Mouse (Mus musculus) forebrain, embryonic 14.5 days (tissue): ENCODE measurements at regions not wholly inside any gene's neighbourhood (a gene's known extent, or its start where the extent isn't known, plus 50 kb on each side); places are given as distances from the start of the nearest gene placed in this dataset.
A peak's percentile ranks its signal among the peaks of the same experiment; 100 is the strongest.

Experiments used
- ATAC-seq: fragments of 200-750 bp; cut with Nextera tagmentation; 2 replicates; pipeline ENCODE4 v1.8.0; 2017; ENCODE audit warnings: mild to moderate bottlenecking, moderate library complexity
- DNase-seq: peaks from one replicate; pipeline ENCODE4 v3.0.0-alpha.2; 2015; ENCODE audit warnings: low spot score
- H3K27ac ChIP-seq: fragments of 300-500 bp; sonication (generic); 2 replicates; pipeline ENCODE4 v1.5.1; 2014; ENCODE audit warnings: low read depth, mild to moderate bottlenecking, control low read depth, low read length, moderate library complexity
- H3K27me3 ChIP-seq: fragments of 300-500 bp; sonication (generic); replicated peaks from 2 replicates; pipeline ENCODE4 v1.6.1; 2014; ENCODE audit warnings: low read length, control low read depth, mixed read lengths; ENCODE audit not compliant: control insufficient read depth, insufficient read depth
- H3K36me3 ChIP-seq: fragments of 300-500 bp; sonication (generic); 2 replicates; pipeline ENCODE4 v1.6.1; 2014; ENCODE audit warnings: low read length, control low read depth; ENCODE audit not compliant: control insufficient read depth, insufficient read depth
- H3K4me1 ChIP-seq: fragments of 300-500 bp; sonication (generic); 2 replicates; pipeline ENCODE4 v1.6.1; 2014; ENCODE audit warnings: antibody characterized with exemption, low read length, control low read depth; ENCODE audit not compliant: control insufficient read depth, insufficient read depth
- H3K4me2 ChIP-seq: fragments of 300-500 bp; sonication (generic); 2 replicates; pipeline ENCODE4 v1.6.1; 2014; ENCODE audit warnings: mild to moderate bottlenecking, control low read depth, low read length
- H3K4me3 ChIP-seq: fragments of 300-500 bp; sonication (generic); 2 replicates; pipeline ENCODE4 v1.5.1; 2014; ENCODE audit warnings: low read depth, low read length, control low read depth
- H3K9ac ChIP-seq: fragments of 300-500 bp; sonication (generic); 2 replicates; pipeline ENCODE4 v1.6.1; 2014; ENCODE audit warnings: mild to moderate bottlenecking, low read length, control low read depth, moderate library complexity
- H3K9me3 ChIP-seq: fragments of 300-500 bp; sonication (generic); replicated peaks from 2 replicates; pipeline ENCODE4 v1.6.1; 2016; ENCODE audit warnings: low read length, control low read depth, mixed read lengths; ENCODE audit not compliant: control insufficient read depth
- WGBS: fragments of 180-500 bp; shearing (Covaris S2); extraction: QIAGEN DNeasy Blood & Tissue Kit; methylation state at CpG from one replicate; pipeline ENCODE4 v1.1.7; 2014; 5-methylcytosine and 5-hydroxymethylcytosine counted together

- ATAC-seq = no peak
- no peak for DNase-seq
- Histone ChIP-seq H3K4me1 (no peaks in the 10 kb centered on the region), H3K27ac (no peak overlapping the region), H3K9ac (no peak overlapping the region), H3K4me2 (no peak overlapping the region), H3K4me3 (no peak overlapping the region), H3K27me3 (no peaks in the 10 kb centered on the region), H3K36me3 (no peaks in the 10 kb centered on the region), H3K9me3 (no peaks in the 10 kb centered on the region)
- 82% methylated on average over 3 of the region's 3 CpGs for WGBS
Observed at GRCm38 (mm10) chr10:30470831-30471230, 129.7 kb downstream of the Trmt11 start.

- Histone ChIP-seq H3K36me3 (no peaks in the 10 kb centered on the region), H3K4me1 (no peaks in the 10 kb centered on the region), H3K9me3 (no peaks in the 10 kb centered on the region), H3K4me2 (no peak overlapping the region), H3K27me3 (no peaks in the 10 kb centered on the region), H3K9ac (no peak overlapping the region), H3K27ac (no peak overlapping the region), H3K4me3 (no peak overlapping the region)
- WGBS = 66% methylated on average over 4 of the region's 4 CpGs
- no peak for ATAC-seq
- DNase-seq = no peak
Observed at GRCm38 (mm10) chr10:30450616-30451015, 149.9 kb downstream of the Trmt11 start.

GRCm38 (mm10) chr10:30447057-30447456 lies 153.5 kb downstream of the Trmt11 start:
- 83% methylated on average over 2 of the region's 2 CpGs for WGBS
- DNase-seq = no peak
- H3K9ac ChIP-seq = no peak overlapping the region
- no peaks in the 10 kb centered on the region for H3K9me3 ChIP-seq
- H3K4me2 ChIP-seq = no peak overlapping the region
- no peaks in the 10 kb centered on the region for H3K36me3 ChIP-seq
- H3K4me3 ChIP-seq = no peak overlapping the region
- H3K27ac ChIP-seq = no peak overlapping the region
- no peaks in the 10 kb centered on the region for H3K27me3 ChIP-seq
- no peaks in the 10 kb centered on the region for H3K4me1 ChIP-seq
- ATAC-seq = no peak

GRCm38 (mm10) chr10:30446572-30446971 lies 154.0 kb downstream of the Trmt11 start:
- Histone ChIP-seq H3K4me2 (no peak overlapping the region), H3K4me1 (no peaks in the 10 kb centered on the region), H3K4me3 (no peak overlapping the region), H3K27me3 (no peaks in the 10 kb centered on the region), H3K9me3 (no peaks in the 10 kb centered on the region), H3K27ac (no peak overlapping the region), H3K36me3 (no peaks in the 10 kb centered on the region), H3K9ac (no peak overlapping the region)
- peak; percentile 79 for DNase-seq
- WGBS = 79% methylated on average over 1 of the region's 1 CpGs
- ATAC-seq = peak; percentile 87; the same call in 1 of the 2 replicates

- Histone ChIP-seq H3K4me1 (no peaks in the 10 kb centered on the region), H3K36me3 (no peaks in the 10 kb centered on the region), H3K9me3 (no peaks in the 10 kb centered on the region), H3K4me3 (no peak overlapping the region), H3K9ac (no peak overlapping the region), H3K27me3 (no peaks in the 10 kb centered on the region), H3K4me2 (no peak overlapping the region), H3K27ac (no peak overlapping the region)
- ATAC-seq (no peak), DNase-seq (no peak)
- 50% methylated on average over 2 of the region's 2 CpGs for WGBS
Observed at GRCm38 (mm10) chr10:30439802-30440201, 160.7 kb downstream of the Trmt11 start.

GRCm38 (mm10) chr10:30426420-30426923 lies 174.1 kb downstream of the Trmt11 start:
- H3K9ac ChIP-seq = no peak overlapping the region
- H3K9me3 ChIP-seq = no peaks in the 10 kb centered on the region
- H3K36me3 ChIP-seq = no peaks in the 10 kb centered on the region
- ATAC-seq = no peak
- no peak overlapping the region for H3K4me3 ChIP-seq
- no peak overlapping the region for H3K4me2 ChIP-seq
- H3K4me1 ChIP-seq = no peaks in the 10 kb centered on the region
- WGBS = 60% methylated on average over 4 of the region's 4 CpGs
- peak; percentile 15 for DNase-seq
- H3K27me3 ChIP-seq = no peaks in the 10 kb centered on the region
- no peak overlapping the region for H3K27ac ChIP-seq

- ATAC-seq (peak; percentile 63; the same call in 1 of the 2 replicates), DNase-seq (peak; percentile 73)
- no peaks in the 10 kb centered on the region for H3K36me3 ChIP-seq
- H3K27me3 ChIP-seq = no peaks in the 10 kb centered on the region
- no peak overlapping the region for H3K4me3 ChIP-seq
- H3K9me3 ChIP-seq = no peaks in the 10 kb centered on the region
- no peak overlapping the region for H3K27ac ChIP-seq
- 40% methylated on average over 6 of the region's 6 CpGs for WGBS
- no peaks in the 10 kb centered on the region for H3K4me1 ChIP-seq
- no peak overlapping the region for H3K4me2 ChIP-seq
- no peak overlapping the region for H3K9ac ChIP-seq
Observed at GRCm38 (mm10) chr10:30419391-30420043, 181.0 kb downstream of the Trmt11 start.

- Histone ChIP-seq H3K9me3 (no peaks in the 10 kb centered on the region), H3K4me1 (no peaks in the 10 kb centered on the region), H3K27me3 (no peaks in the 10 kb centered on the region), H3K27ac (no peak overlapping the region), H3K9ac (no peak overlapping the region), H3K36me3 (no peaks in the 10 kb centered on the region), H3K4me3 (no peak overlapping the region), H3K4me2 (no peak overlapping the region)
- DNase-seq (no peak), ATAC-seq (no peak)
- 76% methylated on average over 3 of the region's 3 CpGs for WGBS
Observed at GRCm38 (mm10) chr10:30416314-30416713, 184.2 kb downstream of the Trmt11 start.

GRCm38 (mm10) chr10:30411736-30412135 lies 188.8 kb downstream of the Trmt11 start:
- no peaks in the 10 kb centered on the region for H3K36me3 ChIP-seq
- H3K9me3 ChIP-seq = no peaks in the 10 kb centered on the region
- DNase-seq = no peak
- H3K4me1 ChIP-seq = no peaks in the 10 kb centered on the region
- H3K27me3 ChIP-seq = no peaks in the 10 kb centered on the region
- no peak overlapping the region for H3K27ac ChIP-seq
- no peak overlapping the region for H3K4me3 ChIP-seq
- no peak for ATAC-seq
- no peak overlapping the region for H3K9ac ChIP-seq
- no peak overlapping the region for H3K4me2 ChIP-seq
